Mouse (Mus musculus) forebrain, postnatal 0 days (tissue): ENCODE measurements around the gene Slc35f4. TPM values are rescaled to one million over a fixed set of nuclear protein-coding genes. Genes with fewer than 3 reads are reported as not detected.

Experiments
- ATAC-seq: fragments of 200-750 bp; cut with Nextera tagmentation; 2 replicates; pipeline ENCODE4 v1.8.0; 2017; ENCODE audit warnings: mild to moderate bottlenecking, moderate library complexity
- DNase-seq: peaks from one replicate; pipeline ENCODE4 v3.0.0-alpha.2; 2015
- H3K27ac ChIP-seq: fragments of 300-500 bp; sonication (generic); 2 replicates; pipeline ENCODE4 v1.5.1; 2014; ENCODE audit warnings: low read depth, mild to moderate bottlenecking, antibody characterized with exemption, low read length, moderate library complexity, mixed read lengths
- H3K27me3 ChIP-seq: fragments of 300-500 bp; sonication (generic); 2 replicates; pipeline ENCODE4 v1.6.1; 2014; ENCODE audit warnings: mild to moderate bottlenecking, low read length, mixed read lengths; ENCODE audit not compliant: insufficient read depth
- H3K36me3 ChIP-seq: fragments of 300-500 bp; sonication (generic); 2 replicates; pipeline ENCODE4 v1.6.1; 2014; ENCODE audit warnings: mild to moderate bottlenecking, moderate library complexity; ENCODE audit not compliant: insufficient read depth
- H3K4me1 ChIP-seq: fragments of 300-500 bp; sonication (generic); 2 replicates; pipeline ENCODE4 v1.6.1; 2014; ENCODE audit warnings: antibody characterized with exemption; ENCODE audit not compliant: insufficient read depth
- H3K4me2 ChIP-seq: fragments of 300-500 bp; sonication (generic); 2 replicates; pipeline ENCODE4 v1.6.1; 2014; ENCODE audit warnings: low read depth, mild to moderate bottlenecking, moderate library complexity
- H3K4me3 ChIP-seq: fragments of 300-500 bp; sonication (generic); 2 replicates; pipeline ENCODE4 v1.5.1; 2014; ENCODE audit warnings: low read depth, low read length, mixed read lengths
- H3K9ac ChIP-seq: fragments of 300-500 bp; sonication (generic); 2 replicates; pipeline ENCODE4 v1.6.1; 2014; ENCODE audit warnings: mild to moderate bottlenecking
- H3K9me3 ChIP-seq: fragments of 300-500 bp; sonication (generic); 2 replicates; pipeline ENCODE4 v1.6.1; 2016; ENCODE audit warnings: low read length
- CTCF ChIP-seq: sonication (generic); IDR thresholded peaks from 2 replicates; pipeline ENCODE4 v1.5.1; 2016; ENCODE audit warnings: antibody characterized with exemption, control low read depth, low read depth
- WGBS: fragments of 180-500 bp; shearing (Covaris S2); extraction: QIAGEN DNeasy Blood & Tissue Kit; methylation state at CpG from one replicate; pipeline ENCODE4 v1.1.7; 2014; 5-methylcytosine and 5-hydroxymethylcytosine counted together
- polyA plus RNA-seq: library from polyadenylated mRNA; unstranded; fragments of >200 nt; fragmentation: Nextera tagmentation; extraction: Ambion mirVana; gene quantifications from 2 replicates; pipeline ENCODE4 v1.2.1, GENCODE M21; 2015
- total RNA-seq: library from RNA; depleted of rRNA; stranded (reverse); fragments of >200 nt; gene quantifications from 2 replicates; pipeline ENCODE4 v1.2.3, GENCODE M21; 2014

The Slc35f4 gene
- total and polyA plus RNA-seq, 2 experiments from 2014 or later, result 14.9 to 16.1 TPM

- ATAC-seq, result no peak
- no peaks in the 10 kb centered on the region for H3K27me3 ChIP-seq
- H3K4me1 ChIP-seq, result no peaks in the 10 kb centered on the region
- 63% methylated on average over 2 of the region's 2 CpGs for WGBS
- H3K4me2 ChIP-seq, result no peak overlapping the region
- TF ChIP-seq CTCF, result no peak
- H3K9ac ChIP-seq, result no peak overlapping the region
- H3K4me3 ChIP-seq, result no peak overlapping the region
- no peaks in the 10 kb centered on the region for H3K9me3 ChIP-seq
- no peaks in the 10 kb centered on the region for H3K36me3 ChIP-seq
- H3K27ac ChIP-seq, result no peak overlapping the region
- no peak for DNase-seq
These were observed 11.7 kb downstream of the Slc35f4 start for GRCm38 (mm10) chr14:49514137-49514536.

GRCm38 (mm10) chr14:49495192-49495591 is 30.7 kb downstream of the Slc35f4 start:
- TF ChIP-seq CTCF, result no peak

GRCm38 (mm10) chr14:49493793-49494192 is 32.1 kb downstream of the Slc35f4 start:
- H3K27ac ChIP-seq, result no peak overlapping the region
- H3K4me1 ChIP-seq, result no peaks in the 10 kb centered on the region
- H3K27me3 ChIP-seq, result no peaks in the 10 kb centered on the region
- H3K9ac ChIP-seq, result no peak overlapping the region
- TF ChIP-seq CTCF, result no peak
- no peaks in the 10 kb centered on the region for H3K36me3 ChIP-seq
- DNase-seq (no peak), ATAC-seq (peak; percentile 38; the same call in 1 of the 2 replicates)
- H3K4me3 ChIP-seq, result no peak overlapping the region
- 61% methylated on average over 1 of the region's 1 CpGs for WGBS
- no peaks in the 10 kb centered on the region for H3K9me3 ChIP-seq
- H3K4me2 ChIP-seq, result no peak overlapping the region

More at GRCm38 (mm10) chr14:49495192-49495591, 30.7 kb downstream of the Slc35f4 start:
- H3K9ac ChIP-seq, result no peak overlapping the region
- no peak overlapping the region for H3K4me2 ChIP-seq
- DNase-seq, result no peak
- peak; percentile 69; the same call in 1 of the 2 replicates for ATAC-seq
- no peaks in the 10 kb centered on the region for H3K27me3 ChIP-seq
- no peak overlapping the region for H3K4me3 ChIP-seq
- H3K9me3 ChIP-seq, result no peaks in the 10 kb centered on the region
- H3K36me3 ChIP-seq, result no peaks in the 10 kb centered on the region
- 73% methylated on average over 1 of the region's 1 CpGs for WGBS
- H3K4me1 ChIP-seq, result no peaks in the 10 kb centered on the region
- H3K27ac ChIP-seq, result no peak overlapping the region

- Histone ChIP-seq H3K36me3 (no peaks in the 10 kb centered on the region), H3K9ac (no peak overlapping the region), H3K4me3 (no peak overlapping the region), H3K27ac (no peak overlapping the region), H3K4me1 (no peaks in the 10 kb centered on the region), H3K27me3 (no peaks in the 10 kb centered on the region), H3K4me2 (no peak overlapping the region), H3K9me3 (no peaks in the 10 kb centered on the region)
- no peak for TF ChIP-seq CTCF
- WGBS, result 81% methylated on average over 3 of the region's 3 CpGs
- ATAC-seq (no peak), DNase-seq (no peak)
These were observed 33.3 kb downstream of the Slc35f4 start for GRCm38 (mm10) chr14:49492506-49492905.

GRCm38 (mm10) chr14:49476602-49477001 is 49.2 kb downstream of the Slc35f4 start:
- no peak for ATAC-seq
- WGBS, result 73% methylated on average over 2 of the region's 2 CpGs

DNA sequence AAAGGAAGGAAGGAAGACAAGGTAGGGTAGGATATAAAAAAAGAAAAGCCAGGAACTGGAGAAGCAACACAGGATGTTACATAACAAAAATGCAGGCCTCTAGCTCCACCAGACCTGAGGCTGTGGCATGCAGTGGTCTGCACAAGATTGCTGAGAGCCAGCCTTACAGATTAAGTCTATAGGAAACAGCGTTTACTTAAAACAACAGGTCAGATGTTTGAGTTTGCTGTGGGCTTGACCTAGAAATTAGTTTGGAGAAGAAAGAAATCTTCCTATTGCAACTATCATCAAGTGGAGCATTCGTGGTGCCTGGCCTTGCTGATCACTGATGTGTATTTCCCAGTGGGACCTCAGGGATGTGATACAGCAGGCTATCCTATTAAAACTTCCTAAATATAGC is 64.1 kb downstream of the Slc35f4 start:
- no peaks in the 10 kb centered on the region for H3K36me3 ChIP-seq
- no peak overlapping the region for H3K4me2 ChIP-seq
- 81% methylated on average over 2 of the region's 2 CpGs for WGBS
- no peak for DNase-seq
- no peaks in the 10 kb centered on the region for H3K27me3 ChIP-seq
- H3K4me3 ChIP-seq, result no peak overlapping the region
- H3K9me3 ChIP-seq, result no peaks in the 10 kb centered on the region
- no peak for TF ChIP-seq CTCF
- H3K9ac ChIP-seq, result no peak overlapping the region
- H3K4me1 ChIP-seq, result 0 out of 2 replicates have a peak, but pooled peaks cover 4% of the 10 kb centered on the region
- no peak overlapping the region for H3K27ac ChIP-seq
- ATAC-seq, result no peak

More at GRCm38 (mm10) chr14:49476602-49477001, 49.2 kb downstream of the Slc35f4 start:
- H3K4me3 ChIP-seq, result no peak overlapping the region
- no peak for TF ChIP-seq CTCF
- H3K4me1 ChIP-seq, result no peaks in the 10 kb centered on the region
- no peak overlapping the region for H3K9ac ChIP-seq
- H3K9me3 ChIP-seq, result no peaks in the 10 kb centered on the region
- H3K27ac ChIP-seq, result no peak overlapping the region
- no peaks in the 10 kb centered on the region for H3K27me3 ChIP-seq
- H3K4me2 ChIP-seq, result no peak overlapping the region
- DNase-seq, result no peak
- H3K36me3 ChIP-seq, result no peaks in the 10 kb centered on the region

- Histone ChIP-seq H3K4me3 (no peak overlapping the region), H3K36me3 (no peaks in the 10 kb centered on the region)
- ATAC-seq, result peak; percentile 59
These were observed 65.0 kb downstream of the Slc35f4 start for GRCm38 (mm10) chr14:49460799-49461198.

More at GRCm38 (mm10) chr14:49460799-49461198, 65.0 kb downstream of the Slc35f4 start:
- Histone ChIP-seq H3K27ac (no peak overlapping the region), H3K4me1 (0 out of 2 replicates have a peak, but pooled peaks cover 4% of the 10 kb centered on the region), H3K27me3 (no peaks in the 10 kb centered on the region), H3K4me2 (no peak overlapping the region), H3K9me3 (no peaks in the 10 kb centered on the region), H3K9ac (no peak overlapping the region)
- no peak for TF ChIP-seq CTCF
- peak; percentile 22 for DNase-seq
- 62% methylated on average over 3 of the region's 3 CpGs for WGBS
